Mouse (Mus musculus) B cell, adult (primary cell): ENCODE measurements around the gene Hmga1b. TPM values are rescaled to one million over a fixed set of nuclear protein-coding genes. Genes with fewer than 3 reads are reported as not detected.

Source experiments
- total RNA-seq: library from RNA; stranded (reverse); gene quantifications from 4 replicates; pipeline ENCODE4 v1.2.4, GENCODE M21; 2023; ENCODE audit not compliant: inconsistent age

The Hmga1b gene
- 35.2 to 44.7 TPM (median 42.3 TPM) in 4 replicates for total RNA-seq

GRCm38 (mm10) chr11:120762672-120763041, at the start of gene Hmga1b:
Gene Hmga1b, plus strand, starts transcription at chr11:120762794.

GRCm38 (mm10) chr11:120713580-120714518, 48.7 kb upstream of the Hmga1b start, which contains the start of the genes Cenpx and Lrrc45:
Gene Cenpx, minus strand, starts transcription at chr11:120713738.
Gene Lrrc45, plus strand, starts transcription at chr11:120713925.

GRCm38 (mm10) chr11:120721124-120722066, 41.2 kb upstream of the Hmga1b start, which contains the start of gene Rac3:
Gene Rac3, plus strand, starts transcription at chr11:120721470.

GRCm38 (mm10) chr11:120727169-120727527, 35.4 kb upstream of the Hmga1b start, which contains the start of gene Dcxr:
Gene Dcxr, minus strand, starts transcription at chr11:120727281.

GRCm38 (mm10) chr11:120731858-120732680, 30.5 kb upstream of the Hmga1b start, which contains the start of gene Cbr2:
Gene Cbr2, minus strand, starts transcription at chr11:120732114.

GRCm38 (mm10) chr11:120784064-120784791, 21.6 kb downstream of the Hmga1b start, which contains the start of the genes Rfng and Gps1:
Gene Rfng, minus strand, starts transcription at chr11:120784207.
Gene Gps1, plus strand, starts transcription at chr11:120784272.

GRCm38 (mm10) chr11:120795756-120796613, 33.4 kb downstream of the Hmga1b start, which contains the start of gene Dus1l:
Gene Dus1l, minus strand, starts transcription at chr11:120796403.

Other genes starting within 250 kb of the Hmga1b start
- gene Gcgr, start 232.1 kb upstream of the Hmga1b start, total RNA-seq = not detected in 4 replicates
- 42.2 to 46.1 TPM (median 43.6 TPM) in 4 replicates for gene Mcrip1, start 213.1 kb upstream of the Hmga1b start, total RNA-seq
- gene Ppp1r27, start 211.7 kb upstream of the Hmga1b start, total RNA-seq = not detected in 4 replicates
- 141 to 162 TPM (median 155 TPM) in 4 replicates for gene P4hb, start 189.5 kb upstream of the Hmga1b start, total RNA-seq
- gene Arhgdia, start 181.2 kb upstream of the Hmga1b start, total RNA-seq = 520 to 560 TPM (median 534 TPM) in 4 replicates
- gene Alyref, start 164.4 kb upstream of the Hmga1b start, total RNA-seq = 127 to 143 TPM (median 137 TPM) in 4 replicates
- 45.7 to 57.2 TPM (median 47.4 TPM) in 4 replicates for gene Anapc11, start 164.4 kb upstream of the Hmga1b start, total RNA-seq
- 1.1 to 3.0 TPM in 2 of 4 replicates, not detected in the others for gene Npb, start 154.3 kb upstream of the Hmga1b start, total RNA-seq
- 96.0 to 113 TPM (median 107 TPM) in 4 replicates for gene Pcyt2, start 144.9 kb upstream of the Hmga1b start, total RNA-seq
- gene Sirt7, start 137.6 kb upstream of the Hmga1b start, total RNA-seq = 114 to 130 TPM (median 118 TPM) in 4 replicates
- gene Mafg, start 129.2 kb upstream of the Hmga1b start, total RNA-seq = 57.2 to 69.2 TPM (median 65.4 TPM) in 4 replicates
- gene Pycr1, start 119.0 kb upstream of the Hmga1b start, total RNA-seq = 0.96 to 1.9 TPM (median 1.0 TPM) in 4 replicates
- gene Myadml2, start 114.6 kb upstream of the Hmga1b start, total RNA-seq = 1.3 to 2.2 TPM in 2 of 4 replicates, not detected in the others
- gene Notum, start 101.6 kb upstream of the Hmga1b start, total RNA-seq = not detected in 4 replicates
- gene Aspscr1, start 89.8 kb upstream of the Hmga1b start, total RNA-seq = 93.0 to 111 TPM (median 107 TPM) in 4 replicates
- 31.7 to 39.4 TPM (median 35.3 TPM) in 4 replicates for gene Cenpx, start 49.1 kb upstream of the Hmga1b start, total RNA-seq
- 36.5 to 42.3 TPM (median 40.7 TPM) in 4 replicates for gene Lrrc45, start 48.9 kb upstream of the Hmga1b start, total RNA-seq
- 0.48 to 2.2 TPM (median 1.6 TPM) in 3 of 4 replicates, not detected in the other for gene Rac3, start 41.3 kb upstream of the Hmga1b start, total RNA-seq
- 15.2 to 20.4 TPM (median 17.6 TPM) in 4 replicates for gene Dcxr, start 35.5 kb upstream of the Hmga1b start, total RNA-seq
- not detected in 4 replicates for gene Cbr2, start 30.7 kb upstream of the Hmga1b start, total RNA-seq
- 11.6 to 15.4 TPM (median 14.0 TPM) in 4 replicates for gene Rfng, start 21.4 kb downstream of the Hmga1b start, total RNA-seq
- gene Gps1, start 21.5 kb downstream of the Hmga1b start, total RNA-seq = 71.7 to 83.8 TPM (median 79.2 TPM) in 4 replicates
- gene Dus1l, start 33.6 kb downstream of the Hmga1b start, total RNA-seq = 55.9 to 72.0 TPM (median 62.7 TPM) in 4 replicates
- 104 to 118 TPM (median 109 TPM) in 4 replicates for gene Fasn, start 61.8 kb downstream of the Hmga1b start, total RNA-seq
- 0.58 to 1.8 TPM (median 0.87 TPM) in 4 replicates for gene Ccdc57, start 170.1 kb downstream of the Hmga1b start, total RNA-seq
- 0.27 to 1.0 TPM (median 0.71 TPM) in 4 replicates for gene Slc16a3, start 185.7 kb downstream of the Hmga1b start, total RNA-seq
- gene Csnk1d, start 228.5 kb downstream of the Hmga1b start, total RNA-seq = 132 to 158 TPM (median 145 TPM) in 4 replicates